Mouse (Mus musculus) frontal cortex, adult 2 months (tissue): Measurements from ENCODE around the gene Abi3bp. TPM values are rescaled to one million over a fixed set of nuclear protein-coding genes. Genes with fewer than 3 reads are reported as not detected.

Source experiments
- DNase-seq, 2 experiments: peaks; one replicate each; pipeline ENCODE4 v3.0.0; 2022; ENCODE audit warnings: low spot score in 1 of 2; ENCODE audit errors: extremely low spot score in 1 of 2
- polyA plus RNA-seq: library from polyadenylated mRNA; depleted of rRNA; stranded (reverse); fragments of >200 nt; gene quantifications from 2 replicates; pipeline ENCODE4 v1.2.3, GENCODE M21; 2012

Abi3bp gene
- polyA plus RNA-seq, 1 experiment: 41.7 TPM

DNA sequence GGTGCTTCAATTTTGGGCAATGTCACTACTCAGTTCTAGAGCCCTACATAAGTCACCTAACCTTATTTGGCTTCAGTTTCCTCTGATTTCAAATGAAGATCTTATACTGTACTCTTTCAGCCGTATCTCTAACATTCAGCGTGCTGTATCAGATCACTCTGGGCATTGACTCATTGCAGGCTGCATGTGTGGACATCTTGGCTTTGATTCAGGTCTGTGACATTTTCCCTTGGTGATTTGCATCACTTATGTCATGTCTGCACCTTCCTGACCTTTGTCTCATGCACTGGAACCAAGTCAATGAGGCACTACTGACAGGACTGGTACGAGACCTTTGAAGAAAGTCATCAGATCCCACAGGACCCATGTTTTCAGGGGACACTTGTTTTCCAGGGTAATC is 24.5 kb downstream of the Abi3bp start:
- DNase-seq: no peak

DNA sequence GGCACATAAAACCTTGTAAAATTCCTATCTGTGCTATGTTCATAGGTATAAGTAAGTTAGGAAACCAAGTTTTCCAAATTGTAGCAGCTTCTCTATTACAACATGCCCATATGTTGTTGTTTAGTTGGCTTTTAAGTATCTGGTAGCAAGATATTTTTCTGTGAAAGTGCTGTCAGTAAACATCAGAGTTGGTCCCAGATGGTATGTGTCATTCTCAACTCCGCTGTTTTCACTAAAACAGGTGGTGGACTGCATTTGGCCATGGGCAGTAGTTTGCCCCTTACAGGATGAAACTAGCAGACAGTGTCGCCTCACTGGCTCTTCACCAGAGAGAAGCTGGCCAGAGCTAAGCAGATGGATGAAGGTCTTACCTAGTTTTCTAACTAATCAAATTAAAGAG is 26.3 kb downstream of the Abi3bp start:
- DNase-seq: peak in 1 of 2 experiments; percentile 12

DNA sequence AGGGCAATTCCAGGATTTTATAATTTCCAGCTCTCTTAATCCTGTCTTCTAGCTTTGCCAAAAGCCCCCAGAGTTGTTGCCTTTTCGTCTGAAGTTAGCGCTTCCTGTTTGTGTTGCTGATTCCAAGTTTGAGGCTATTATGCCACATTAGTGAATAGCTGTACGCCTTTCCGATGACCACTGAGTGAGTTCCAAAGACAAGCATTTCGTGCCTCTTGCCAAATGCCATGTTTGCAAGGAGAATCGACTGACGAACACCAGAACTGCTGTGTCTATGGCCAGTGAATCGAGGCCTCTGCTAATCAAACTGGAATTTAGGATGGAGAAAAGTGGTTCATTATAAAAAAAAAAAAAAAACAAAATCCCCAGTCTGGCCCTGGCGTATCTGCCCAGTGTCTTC is 40.3 kb downstream of the Abi3bp start:
- no peak for DNase-seq

DNA sequence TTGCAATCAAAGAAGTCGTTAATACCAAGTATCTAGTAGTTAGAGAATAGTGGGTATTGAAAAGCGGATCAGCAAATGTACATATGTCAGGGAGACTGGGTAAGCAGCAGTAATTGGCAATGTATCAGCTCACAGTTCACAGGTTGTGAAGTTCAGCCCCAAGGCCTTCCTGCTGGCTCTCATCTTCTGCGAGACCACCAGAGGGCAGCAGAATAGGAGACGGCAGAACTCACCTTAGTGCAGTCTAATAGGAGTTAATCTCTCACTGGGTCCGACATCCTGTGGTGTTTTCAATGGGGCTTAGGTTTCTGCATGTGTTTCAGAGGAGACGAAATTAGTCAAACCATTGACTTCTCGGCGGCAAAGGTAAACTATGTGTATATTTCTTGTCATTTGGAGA is 46.7 kb downstream of the Abi3bp start:
- DNase-seq: no peak

DNA sequence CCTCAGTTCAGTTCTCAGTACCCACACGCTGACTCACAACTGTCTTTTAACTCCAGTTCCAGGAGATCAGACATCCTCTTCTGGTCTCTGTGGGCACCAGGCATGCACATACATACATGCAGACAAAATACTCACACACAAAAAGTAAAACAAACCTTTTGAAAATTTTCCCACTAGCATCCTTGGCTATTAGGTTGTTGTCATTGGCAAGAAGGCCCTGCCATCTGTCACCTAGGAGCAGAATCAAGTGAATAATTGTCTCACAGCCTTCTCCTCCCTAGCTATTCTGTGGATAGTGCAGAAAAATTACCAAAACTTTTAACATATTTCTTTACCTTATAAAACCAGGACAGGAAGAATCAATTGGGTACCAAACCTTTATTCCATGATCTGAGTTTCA is 48.8 kb downstream of the Abi3bp start:
- DNase-seq: no peak

DNA sequence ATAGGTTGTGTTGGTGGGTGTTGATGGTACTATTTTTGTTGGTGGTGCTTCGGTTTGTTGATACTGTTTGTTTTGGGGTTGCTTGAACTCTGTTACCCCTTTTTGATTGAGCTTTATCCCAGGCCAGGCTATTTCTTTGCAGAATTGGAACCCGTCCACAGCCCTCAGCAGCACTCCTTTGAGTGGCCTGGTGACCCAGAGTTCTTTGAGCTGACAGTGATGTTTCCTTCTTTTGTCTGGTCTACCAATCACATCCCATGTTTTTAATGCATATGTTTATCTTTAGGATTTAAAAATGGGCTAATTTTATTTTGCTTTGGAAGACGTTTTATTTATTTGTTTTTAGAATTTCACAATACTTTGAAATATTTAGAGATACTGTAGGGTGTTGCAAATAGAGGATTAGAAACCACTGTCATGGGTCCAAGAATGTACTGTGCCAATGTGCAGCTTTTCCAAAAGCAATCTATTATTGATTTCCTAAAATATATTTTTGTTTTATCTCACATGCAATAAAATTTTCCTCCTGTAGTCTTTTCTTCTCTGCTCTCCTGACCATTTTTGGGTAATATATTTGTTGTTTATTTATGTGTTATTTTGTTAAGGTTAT is 50.5 kb downstream of the Abi3bp start:
- no peak for DNase-seq

DNA sequence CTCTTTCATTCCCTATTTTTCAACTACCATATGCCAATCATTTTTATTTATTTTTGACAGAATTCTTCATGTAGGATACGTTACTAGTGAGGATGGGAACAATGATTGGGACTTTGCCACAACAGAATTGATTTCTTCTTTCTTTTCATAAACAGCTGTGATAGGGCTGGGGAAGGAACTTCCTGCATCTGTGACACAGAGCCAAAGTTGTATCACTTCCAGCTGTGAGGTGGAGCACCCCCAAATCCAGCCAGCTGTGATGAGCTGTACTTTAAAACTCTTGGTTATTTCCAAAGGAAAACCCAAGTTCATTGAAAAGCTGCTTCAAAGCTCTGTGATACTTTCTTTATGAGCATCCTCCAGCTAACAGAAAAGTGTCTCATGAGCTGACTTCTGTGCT is 101.9 kb downstream of the Abi3bp start:
- DNase-seq: no peak

DNA sequence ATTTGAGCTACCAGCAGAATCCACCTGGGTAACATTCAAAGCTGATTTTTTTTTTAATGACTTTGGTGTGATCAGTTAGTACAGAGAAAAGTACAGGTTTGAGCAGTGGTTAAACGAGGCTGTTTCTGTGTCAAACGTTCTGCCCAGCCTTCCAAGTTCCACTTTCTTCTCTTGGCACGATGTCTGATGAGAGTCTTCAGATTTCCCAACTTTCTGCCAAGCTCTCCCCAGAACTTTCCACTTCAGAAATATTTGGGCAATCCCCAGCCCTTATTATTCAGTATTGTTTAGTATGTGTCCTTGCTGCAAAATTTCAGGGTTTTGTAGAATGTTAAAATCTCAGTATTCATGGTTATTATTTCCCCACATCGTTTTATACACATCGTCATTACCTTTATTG is 115.9 kb downstream of the Abi3bp start:
- no peak for DNase-seq

DNA sequence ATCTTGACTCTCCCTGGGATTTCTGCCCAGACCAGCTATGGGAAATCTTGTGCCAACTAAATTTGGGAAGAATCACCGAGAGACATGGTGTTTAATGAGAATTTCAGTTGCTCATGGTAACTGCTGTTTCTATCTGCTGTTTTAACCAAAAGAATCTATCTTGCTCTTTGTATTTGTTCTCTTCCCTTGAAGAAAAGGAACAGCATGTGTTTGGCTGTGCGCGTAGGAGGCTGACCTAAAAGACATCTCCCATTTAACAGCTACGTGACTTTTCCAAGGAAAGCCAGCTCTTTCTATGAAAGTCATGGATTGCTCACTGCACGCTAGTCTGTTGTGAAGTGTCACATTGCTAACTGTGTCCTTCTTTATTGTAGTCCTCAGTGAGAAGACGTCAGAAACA is 117.2 kb downstream of the Abi3bp start:
- peak; percentile 8 to 36 for DNase-seq

DNA sequence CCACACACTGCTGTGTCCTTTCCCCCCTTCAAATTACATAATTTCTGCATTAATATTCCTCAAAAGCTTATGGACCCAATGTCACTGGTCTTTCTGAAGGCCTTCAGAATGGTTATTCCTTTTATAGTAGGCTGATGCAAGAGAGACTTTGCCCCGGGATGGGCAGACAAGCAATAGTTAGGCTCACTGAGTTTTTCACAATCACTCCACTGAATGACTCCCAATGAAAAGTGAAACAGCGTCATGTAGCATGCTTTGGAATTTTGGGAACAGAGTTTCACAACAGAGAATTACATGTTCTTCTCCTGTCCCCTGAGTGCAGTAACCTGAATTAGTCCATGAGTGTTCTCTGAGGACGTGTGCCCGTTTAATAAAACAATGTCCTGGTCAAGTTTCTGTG is 120.7 kb downstream of the Abi3bp start:
- no peak for DNase-seq

DNA sequence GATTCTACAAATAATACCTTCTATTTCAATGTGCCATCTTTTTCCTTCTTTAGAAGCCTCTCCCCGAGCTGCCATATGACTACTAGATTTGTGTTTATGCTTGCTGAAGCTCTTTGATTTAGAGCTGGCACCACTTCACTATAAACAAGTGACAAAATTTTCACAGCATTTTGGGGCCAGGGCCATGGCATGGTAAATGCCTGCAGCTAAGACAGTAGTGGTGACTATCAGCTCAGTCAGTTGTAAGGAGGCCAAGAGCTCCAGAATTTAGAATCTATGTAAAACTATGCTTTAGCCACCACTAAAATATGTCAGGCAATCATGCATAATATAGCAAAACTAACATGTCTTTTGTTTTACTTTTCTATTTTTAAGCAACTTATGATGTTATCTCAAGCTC is 124.7 kb downstream of the Abi3bp start:
- DNase-seq: peak in 1 of 2 experiments; percentile 5

DNA sequence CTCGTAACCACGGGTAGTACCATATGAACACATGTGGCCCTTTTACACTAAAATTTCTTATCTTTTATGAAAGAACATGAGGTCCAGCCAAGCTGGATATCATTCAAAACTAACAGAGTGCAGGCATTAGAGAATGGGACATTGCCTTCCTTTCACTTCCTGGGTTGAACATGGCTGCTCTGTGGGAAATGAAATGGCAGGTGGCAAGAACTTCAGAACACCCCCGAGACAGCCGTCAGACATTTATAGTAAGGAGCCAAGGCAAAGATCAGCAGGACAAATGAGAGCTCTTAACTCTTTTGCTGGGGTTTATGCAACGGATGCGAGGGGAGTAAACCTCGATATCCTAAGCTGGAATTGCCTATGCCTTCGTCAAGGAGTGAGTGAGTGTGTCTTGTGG is 132.9 kb downstream of the Abi3bp start:
- no peak for DNase-seq

DNA sequence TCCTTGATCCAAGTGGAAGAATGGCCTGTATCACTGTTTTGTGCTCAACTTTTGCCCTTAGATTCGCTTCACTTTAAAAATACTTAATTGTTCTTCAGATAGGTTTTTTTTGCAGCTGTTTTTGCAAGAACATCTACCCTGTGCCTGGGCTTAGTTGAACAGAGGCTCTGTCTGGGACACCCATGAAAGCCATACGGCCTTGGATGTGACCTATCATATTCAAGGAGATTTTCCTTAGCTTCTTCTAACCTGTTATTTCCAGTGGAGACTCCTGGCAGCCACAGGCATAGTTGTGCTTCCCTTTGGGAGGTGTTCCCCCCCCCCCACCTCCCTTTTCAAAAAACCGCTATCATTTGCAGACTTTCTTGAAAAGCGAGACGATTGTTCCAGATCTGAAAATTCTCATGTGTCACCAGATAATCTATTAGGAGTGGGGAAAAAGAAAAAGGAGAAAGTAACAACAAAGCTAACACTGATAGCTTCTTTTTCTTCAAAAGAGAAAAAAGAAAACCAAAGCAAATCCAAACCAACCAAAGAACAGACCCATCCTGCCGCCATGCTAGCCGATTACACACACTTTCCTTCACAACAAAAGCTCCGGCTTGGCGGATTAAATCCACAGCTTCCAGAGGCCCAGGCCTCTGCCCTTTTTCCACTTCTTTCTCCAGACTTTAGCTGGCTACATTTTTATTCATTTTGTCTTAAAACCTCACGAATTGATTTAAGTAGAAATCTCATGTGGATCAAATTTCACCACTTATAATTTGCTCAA is 133.6 kb downstream of the Abi3bp start:
- no peak for DNase-seq

DNA sequence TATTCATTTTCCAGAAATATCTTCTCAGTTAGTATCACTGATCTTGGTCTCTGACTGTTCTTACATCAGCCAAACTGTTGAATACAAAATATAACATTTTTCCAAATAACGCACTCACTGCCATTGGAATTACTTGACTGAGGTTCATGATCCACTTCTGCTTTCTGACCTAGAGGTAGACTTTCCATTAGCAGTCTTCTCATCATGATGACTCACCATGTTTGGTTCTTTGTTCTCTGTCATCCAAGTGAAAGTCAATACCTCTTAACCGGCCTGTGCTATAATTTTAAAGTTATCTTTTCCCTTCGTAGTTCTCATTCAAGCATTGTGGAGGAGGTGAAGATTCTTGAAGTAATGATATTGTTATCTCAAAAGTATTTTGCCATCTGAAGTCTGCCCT is 160.9 kb downstream of the Abi3bp start:
- DNase-seq: no peak

DNA sequence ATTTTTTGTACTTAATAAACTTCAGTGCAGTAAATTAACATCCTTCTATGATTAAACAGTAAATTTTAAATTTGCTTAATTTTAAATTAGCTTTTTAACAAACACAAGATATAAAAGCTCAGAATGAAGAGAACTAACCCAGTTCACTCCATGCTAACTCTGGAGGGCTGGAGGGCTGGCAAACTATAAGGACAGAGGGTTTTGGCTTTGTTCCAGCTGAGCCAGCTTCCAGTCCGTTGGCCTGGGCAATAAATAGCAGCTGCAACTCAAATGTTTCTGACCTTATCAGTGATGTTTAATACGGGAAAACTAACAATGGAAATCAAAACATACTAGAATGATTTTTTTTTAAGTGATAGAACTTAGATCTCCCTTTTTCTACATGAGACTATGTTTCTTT is 167.6 kb downstream of the Abi3bp start:
- no peak for DNase-seq

DNA sequence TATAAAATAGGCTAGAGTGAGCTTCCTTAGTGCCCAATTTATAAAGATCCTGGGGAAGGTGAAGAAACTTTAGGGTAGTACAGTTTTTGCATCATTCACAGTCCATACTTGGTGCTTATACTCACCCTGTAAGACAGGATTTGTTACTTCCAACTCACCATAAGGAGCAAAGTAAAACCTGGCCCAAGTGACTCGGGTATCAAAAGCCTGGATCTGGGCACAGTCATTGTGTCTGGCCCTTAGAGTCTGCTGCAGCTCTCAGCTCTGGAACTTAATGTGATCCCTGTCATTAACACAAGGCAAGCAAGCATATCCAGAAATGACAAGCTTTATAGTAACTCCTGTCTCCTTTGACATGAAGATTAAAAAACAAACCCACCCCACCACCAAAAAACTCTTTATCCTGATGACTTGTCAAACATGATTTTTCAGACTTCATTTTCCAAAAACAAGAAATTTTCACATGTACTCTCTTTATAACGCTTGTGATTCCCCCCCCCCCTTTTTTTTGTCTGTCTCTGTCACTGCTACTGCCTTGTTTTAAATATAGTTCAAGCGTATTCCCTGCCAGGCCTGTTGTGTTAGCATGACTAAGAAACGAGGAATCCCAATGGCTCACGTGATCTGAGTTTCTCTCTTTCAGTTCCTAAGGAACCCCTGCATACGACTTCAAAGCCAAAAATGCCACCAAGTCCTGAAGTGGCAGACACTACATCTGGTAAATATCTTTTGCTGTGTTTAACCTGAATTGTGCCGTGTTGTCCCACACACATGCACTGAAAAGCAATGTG is 168.9 kb downstream of the Abi3bp start:
- no peak for DNase-seq

DNA sequence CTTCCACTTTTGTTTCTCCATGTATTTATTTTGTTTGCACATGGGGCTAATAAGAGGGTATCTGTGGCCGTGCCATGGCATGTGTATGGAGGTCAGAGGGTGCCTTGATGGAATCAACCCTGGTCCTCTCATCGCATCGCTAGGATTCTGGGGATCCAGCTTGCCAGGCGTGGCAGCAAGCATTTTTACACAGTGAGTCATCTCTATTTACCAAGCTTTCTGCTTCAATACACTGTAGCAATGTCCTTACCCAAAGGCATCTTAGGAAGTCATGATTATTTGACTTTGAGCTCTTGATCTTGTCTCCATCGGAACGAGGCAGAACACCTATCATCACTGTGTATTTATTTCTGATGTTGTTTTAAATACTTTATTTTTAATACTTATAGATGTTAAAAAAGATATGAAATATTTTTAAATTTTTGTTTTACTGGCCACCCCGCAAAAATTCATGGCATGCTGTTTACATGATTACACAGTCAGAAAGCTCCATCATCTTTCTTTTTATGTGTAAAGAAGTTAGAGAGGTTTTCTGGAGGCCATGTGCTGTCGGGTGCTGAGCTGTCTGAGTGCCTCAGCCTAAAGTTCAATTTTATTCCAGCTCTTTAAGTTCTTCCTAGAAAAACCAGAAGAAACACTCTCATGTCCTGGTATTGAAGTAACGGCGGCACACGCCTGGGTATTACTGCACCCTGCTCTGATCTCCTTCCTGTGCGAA is 177.7 kb downstream of the Abi3bp start:
- no peak for DNase-seq

DNA sequence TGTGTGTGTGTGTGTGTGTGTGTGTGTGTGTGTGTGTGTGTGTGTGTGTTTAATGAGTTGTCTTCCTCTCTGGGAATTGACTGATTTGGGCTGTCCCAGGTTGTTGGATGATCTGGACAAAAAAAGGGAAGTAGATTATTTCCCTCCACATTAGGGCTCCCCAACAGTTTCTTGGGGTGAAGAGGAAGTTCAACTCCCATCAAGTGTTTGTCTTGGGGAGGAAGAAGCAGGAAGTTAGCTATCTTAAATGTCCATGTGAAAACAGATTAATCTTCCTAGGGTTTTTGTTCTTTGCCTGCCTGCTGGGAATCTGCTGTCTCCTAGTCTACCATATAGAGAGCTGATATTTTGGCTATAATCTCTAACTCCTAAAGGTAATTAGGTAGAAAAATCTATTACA is 181.2 kb downstream of the Abi3bp start:
- DNase-seq: no peak

DNA sequence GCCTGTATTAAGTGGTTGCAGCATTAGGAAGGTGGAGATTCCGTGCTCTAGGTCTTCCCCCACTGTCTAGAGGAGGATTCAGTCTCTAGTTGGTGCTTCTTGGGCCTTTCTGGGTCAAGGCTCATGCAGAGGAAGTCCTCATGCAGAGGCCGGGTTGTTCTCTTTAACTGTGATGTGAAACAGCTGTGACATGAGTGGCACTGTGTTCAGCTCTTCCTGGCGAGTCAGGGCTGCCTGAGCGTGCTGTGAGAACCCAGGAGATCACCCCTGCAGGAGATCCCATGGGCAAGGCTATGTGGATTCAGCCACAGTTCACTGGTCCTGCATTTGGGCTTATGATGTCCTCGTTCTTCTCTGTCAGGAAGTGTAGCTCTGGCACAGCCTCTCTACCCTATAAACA is 191.8 kb downstream of the Abi3bp start:
- no peak for DNase-seq

DNA sequence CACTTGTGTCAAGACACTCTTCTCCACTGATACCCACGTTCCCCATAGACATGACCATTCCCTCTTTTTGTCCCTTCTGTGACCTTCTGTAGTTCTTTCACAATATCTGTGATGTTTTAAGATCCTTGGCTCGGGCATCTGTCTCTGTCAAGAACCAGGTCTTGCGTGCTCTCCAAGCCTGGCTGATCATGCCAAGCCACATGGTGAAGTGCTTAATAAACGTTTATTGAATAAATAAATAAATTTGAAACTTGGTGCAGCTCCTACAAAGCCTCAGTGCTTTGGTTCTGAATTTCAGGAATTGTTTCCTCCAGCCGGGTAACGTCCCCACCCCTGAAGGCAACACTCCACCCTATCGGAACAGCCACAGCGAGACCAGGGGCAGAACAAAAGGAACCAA is 193.3 kb downstream of the Abi3bp start:
- no peak for DNase-seq

DNA sequence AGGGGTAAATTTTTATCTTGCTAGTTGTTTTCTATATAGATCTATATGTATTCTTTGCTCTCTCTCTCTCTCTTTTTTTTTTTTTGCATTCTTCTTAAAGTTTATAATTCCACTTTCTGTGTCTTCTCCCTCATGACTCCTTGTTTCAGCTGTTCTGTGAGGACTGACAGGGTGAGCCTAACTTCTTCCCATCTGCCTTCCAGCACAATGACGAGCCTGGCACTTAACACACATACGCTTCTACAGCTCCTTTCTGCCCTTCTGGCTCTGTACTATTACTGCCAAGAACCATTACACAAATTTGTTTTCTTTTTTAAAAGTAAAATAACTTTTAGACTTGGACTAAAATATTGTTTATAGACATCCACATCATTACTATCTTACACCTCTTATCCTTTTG is 195.7 kb downstream of the Abi3bp start:
- no peak for DNase-seq
